Mouse (Mus musculus): Measurements from ENCODE around the gene Exd1. TPM values are rescaled to one million over a fixed set of nuclear protein-coding genes. Genes with fewer than 3 reads are reported as not detected.

Gene Exd1
- polyA plus RNA-seq (2021; fragmentation: Nextera tagmentation) = 0.40 and 0.44 TPM in 2 replicates
- long read RNA-seq, experiment 1, partial matches to known transcripts = 1 of 3 reads
- long read RNA-seq, experiment 1, other reads (novel, unspliced or antisense) = 2 of 3 reads
- long read RNA-seq, experiment 2 = 0 reads

GRCm38 (mm10) chr2:119547522-119548370, at the start of gene Exd1, which contains the start of gene Chp1:
TSS of gene Exd1 (minus strand) at chr2:119547627.
TSS of gene Chp1 (plus strand) at chr2:119547697.

GRCm38 (mm10) chr2:119477571-119478396, 69.6 kb downstream of the Exd1 start, which contains the start of gene Ino80:
TSS of gene Ino80 (minus strand) at chr2:119477687.

Other genes starting within 250 kb of the Exd1 start
- 0.56 and 0.72 TPM in 2 replicates for gene Dll4, start 221.8 kb downstream of the Exd1 start, polyA plus RNA-seq (2021; fragmentation: Nextera tagmentation)
- 14.6 and 19.3 TPM in 2 replicates for gene Chac1, start 196.4 kb downstream of the Exd1 start, polyA plus RNA-seq (2021; fragmentation: Nextera tagmentation)
- gene Ino80, start 69.9 kb downstream of the Exd1 start, polyA plus RNA-seq (2021; fragmentation: Nextera tagmentation) = 1.3 and 1.8 TPM in 2 replicates
- 100 and 119 TPM in 2 replicates for gene Chp1, start 70 bp upstream of the Exd1 start, polyA plus RNA-seq (2021; fragmentation: Nextera tagmentation)
- gene Nusap1, start 70.7 kb upstream of the Exd1 start, polyA plus RNA-seq (2021; fragmentation: Nextera tagmentation) = 0.56 and 0.65 TPM in 2 replicates
- 1.2 and 1.4 TPM in 2 replicates for gene Oip5, start 70.8 kb upstream of the Exd1 start, polyA plus RNA-seq (2021; fragmentation: Nextera tagmentation)
- 40.3 and 44.2 TPM in 2 replicates for gene Ndufaf1, start 115.2 kb upstream of the Exd1 start, polyA plus RNA-seq (2021; fragmentation: Nextera tagmentation)
- gene Rtf1, start 127.4 kb upstream of the Exd1 start, polyA plus RNA-seq (2021; fragmentation: Nextera tagmentation) = 41.0 and 122 TPM in 2 replicates
- gene Itpka, start 194.7 kb upstream of the Exd1 start, polyA plus RNA-seq (2021; fragmentation: Nextera tagmentation) = 42.8 and 220 TPM in 2 replicates
- 1.6 and 3.0 TPM in 2 replicates for gene Ltk, start 212.8 kb upstream of the Exd1 start, polyA plus RNA-seq (2021; fragmentation: Nextera tagmentation)
- gene Rpap1, start 239.9 kb upstream of the Exd1 start, polyA plus RNA-seq (2021; fragmentation: Nextera tagmentation) = 4.6 and 6.0 TPM in 2 replicates

All from left cerebral cortex, adult 6 months (tissue).